Mouse (Mus musculus) macrophage (primary cell): ENCODE data around the gene Apaf1. TPM values are rescaled to one million over a fixed set of nuclear protein-coding genes. Genes with fewer than 3 reads are reported as not detected.
A peak's percentile ranks its signal among the peaks of the same experiment; 100 is the strongest.

Experiments used
- H3K27ac ChIP-seq: fragments of 350-480 bp; formaldehyde crosslinking; 2 replicates; pipeline ENCODE4 v1.9.0; 2021
- H3K36me3 ChIP-seq: fragments of 350-480 bp; formaldehyde crosslinking; 2 replicates; pipeline ENCODE4 v1.9.0; 2021; ENCODE audit errors: inconsistent target
- H3K4me3 ChIP-seq: fragments of 350-480 bp; formaldehyde crosslinking; 2 replicates; pipeline ENCODE4 v1.9.0; 2021; ENCODE audit errors: inconsistent target
- H3K79me2 ChIP-seq: fragments of 350-480 bp; formaldehyde crosslinking; 2 replicates; pipeline ENCODE4 v1.9.0; 2021; ENCODE audit errors: inconsistent target
- WGBS: methylation state at CpG from one replicate; pipeline ENCODE4 v1.1.7; 2026; ENCODE audit warnings: inconsistent platforms; ENCODE audit not compliant: missing documents; 5-methylcytosine and 5-hydroxymethylcytosine counted together
- polyA plus RNA-seq: library from polyadenylated mRNA; stranded (reverse); fragments of 250-400 nt; gene quantifications from 3 replicates; pipeline ENCODE4 v1.2.4, GENCODE M21; 2018; ENCODE audit warnings: inconsistent platforms

Gene Apaf1
- polyA plus RNA-seq, 1 experiment from 2014 or later, result 13.1 TPM

- Histone ChIP-seq H3K27ac (no peak overlapping the region), H3K36me3 (no peaks in the 10 kb centered on the region), H3K4me3 (no peak overlapping the region), H3K79me2 (no peaks in the 10 kb centered on the region)
- 90% methylated on average over 14 of the region's 14 CpGs for WGBS
These were observed 20.4 kb upstream of the Apaf1 start for GRCm38 (mm10) chr10:91102799-91103590.

- Histone ChIP-seq H3K79me2 (no peaks in the 10 kb centered on the region), H3K27ac (no peak overlapping the region), H3K4me3 (no peak overlapping the region), H3K36me3 (no peaks in the 10 kb centered on the region)
- 96% methylated on average over 23 of the region's 25 CpGs for WGBS
These were observed 19.4 kb upstream of the Apaf1 start for GRCm38 (mm10) chr10:91101936-91102335.

DNA sequence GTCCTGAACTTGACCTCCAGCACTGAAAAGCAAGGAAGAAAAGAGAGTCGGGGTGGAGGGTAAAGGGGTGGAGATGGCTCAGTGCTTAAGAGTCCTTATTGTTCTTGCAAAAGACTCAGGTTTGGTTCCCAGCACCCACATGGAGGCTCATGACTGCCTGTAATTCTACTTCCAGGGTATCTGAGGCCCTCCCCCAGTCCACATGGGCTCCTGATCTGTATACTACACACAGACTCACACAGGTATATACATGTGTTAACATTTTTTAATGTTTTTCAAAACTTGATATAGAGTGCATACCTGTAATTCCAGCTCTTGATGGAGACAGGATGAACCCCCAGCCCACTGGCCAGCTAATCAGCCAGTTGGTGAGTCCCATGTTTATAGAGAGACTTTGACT is 17.5 kb upstream of the Apaf1 start:
- H3K4me3 ChIP-seq, result no peak overlapping the region
- H3K36me3 ChIP-seq, result no peaks in the 10 kb centered on the region
- WGBS, result 75% methylated on average over 1 of the region's 1 CpGs
- no peaks in the 10 kb centered on the region for H3K79me2 ChIP-seq
- no peak overlapping the region for H3K27ac ChIP-seq

DNA sequence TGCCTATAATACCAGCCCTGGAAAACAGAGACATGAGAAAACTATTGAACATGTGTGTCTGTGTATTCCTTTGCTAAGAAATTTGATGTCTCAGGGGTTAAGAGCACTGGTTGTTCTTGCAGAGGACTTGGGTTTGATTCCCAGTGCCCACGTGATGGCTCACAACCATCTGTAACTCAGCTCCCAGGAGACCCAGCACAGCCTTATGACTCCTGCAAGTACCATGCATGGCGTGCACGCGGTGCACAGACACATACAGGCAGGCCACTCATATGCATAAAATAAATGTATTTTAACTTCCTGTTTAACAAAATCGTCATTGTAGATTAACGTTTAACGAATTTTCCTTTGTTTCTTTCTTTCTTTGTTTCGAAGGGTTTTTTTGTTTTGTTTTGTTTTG is 15.5 kb upstream of the Apaf1 start:
- no peak overlapping the region for H3K27ac ChIP-seq
- no peaks in the 10 kb centered on the region for H3K36me3 ChIP-seq
- no peaks in the 10 kb centered on the region for H3K79me2 ChIP-seq
- 92% methylated on average over 8 of the region's 8 CpGs for WGBS
- no peak overlapping the region for H3K4me3 ChIP-seq

DNA sequence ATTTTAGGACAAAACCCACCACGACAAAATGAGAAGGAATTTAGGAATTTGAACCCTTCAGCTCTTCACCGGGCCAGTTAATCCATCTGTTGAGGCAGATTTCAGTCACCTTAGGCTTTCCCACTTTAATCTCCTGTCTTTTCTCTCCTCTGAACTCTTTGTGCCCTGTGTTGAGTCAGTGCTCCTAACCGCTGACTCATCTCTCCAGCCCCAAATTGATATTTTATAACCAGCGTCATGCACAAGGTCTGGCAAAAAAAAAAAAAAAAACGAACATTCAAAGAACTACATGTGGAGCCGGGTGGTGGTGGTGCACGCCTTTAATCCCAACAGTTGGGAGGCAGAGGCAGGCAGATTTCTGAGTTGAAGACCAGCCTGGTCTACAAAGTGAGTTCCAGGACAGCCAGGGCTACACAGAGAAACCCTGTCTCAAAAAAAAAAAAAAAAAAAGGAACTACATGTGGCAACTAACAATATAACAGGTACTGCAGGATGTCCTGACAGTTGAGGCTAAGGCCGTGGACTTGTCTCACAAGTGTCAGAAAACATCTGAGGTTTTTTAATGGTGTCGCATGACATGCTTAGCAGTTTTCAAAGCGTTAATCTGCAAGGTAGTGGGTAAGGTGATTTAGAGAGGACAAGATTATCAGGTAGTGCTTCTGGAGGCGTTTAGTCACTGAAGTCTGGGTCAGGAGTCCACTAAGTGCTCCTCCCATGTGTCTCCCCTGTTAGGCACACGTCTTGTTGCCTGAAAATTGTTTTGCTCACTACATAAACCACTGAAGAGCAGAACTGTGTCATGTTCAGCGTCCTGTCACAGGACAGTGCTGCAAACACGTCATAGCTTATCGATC is 11.9 kb upstream of the Apaf1 start:
- WGBS, result 68% methylated on average over 15 of the region's 15 CpGs
- no peaks in the 10 kb centered on the region for H3K36me3 ChIP-seq
- no peaks in the 10 kb centered on the region for H3K79me2 ChIP-seq
- no peak overlapping the region for H3K27ac ChIP-seq
- no peak overlapping the region for H3K4me3 ChIP-seq

- Histone ChIP-seq H3K79me2 (no peaks in the 10 kb centered on the region), H3K27ac (no peak overlapping the region), H3K36me3 (no peaks in the 10 kb centered on the region), H3K4me3 (no peak overlapping the region)
- WGBS, result 100% methylated on average over 4 of the region's 4 CpGs
These were observed 10.2 kb upstream of the Apaf1 start for GRCm38 (mm10) chr10:91092812-91093211.

GRCm38 (mm10) chr10:91083393-91083927 is 890 bp upstream of the Apaf1 start:
- peaks cover 10% of the 10 kb centered on the region; the same call in 1 of the 2 replicates for H3K36me3 ChIP-seq
- WGBS, result 30% methylated on average over 12 of the region's 12 CpGs
- H3K27ac ChIP-seq, result no peak overlapping the region
- peaks cover 37% of the 10 kb centered on the region for H3K79me2 ChIP-seq
- H3K4me3 ChIP-seq, result peak overlapping the region; percentile 35

DNA sequence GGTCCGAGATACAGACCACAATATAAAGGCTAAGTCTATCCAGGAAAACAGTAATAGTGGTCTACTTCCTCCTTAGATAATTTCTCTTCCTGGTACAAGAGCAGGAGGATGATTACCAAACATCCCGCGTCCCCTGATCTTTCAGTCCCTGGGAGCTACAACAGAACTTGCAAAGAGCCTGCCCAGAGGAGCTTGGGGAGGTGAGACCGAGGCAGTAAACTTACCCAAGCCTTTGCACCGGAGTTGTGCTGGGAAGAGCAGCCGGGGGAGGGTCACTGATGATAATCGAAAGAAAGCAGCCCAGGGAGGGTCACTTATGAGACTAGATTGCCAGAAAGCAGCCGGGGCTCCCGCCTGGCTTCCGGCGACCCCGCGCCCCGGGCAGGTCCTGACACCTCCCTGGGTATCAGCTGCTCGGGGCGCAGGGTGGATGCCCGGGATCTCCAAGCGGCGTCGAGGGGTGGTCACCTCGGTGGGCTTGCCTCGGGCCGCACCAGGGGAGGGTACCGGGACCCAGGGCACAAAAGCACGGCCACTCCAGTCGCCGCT is 537 bp downstream of the Apaf1 start:
- Histone ChIP-seq H3K79me2 (peaks cover 51% of the 10 kb centered on the region), H3K36me3 (peaks cover 21% of the 10 kb centered on the region), H3K4me3 (peak overlapping the region; percentile 80), H3K27ac (peak overlapping the region; percentile 76)
- under 1% methylated on average over 27 of the region's 27 CpGs for WGBS

GRCm38 (mm10) chr10:91080540-91080939 is 2.0 kb downstream of the Apaf1 start:
- Histone ChIP-seq H3K27ac (peak overlapping the region; percentile 15), H3K36me3 (peaks cover 36% of the 10 kb centered on the region), H3K79me2 (peaks cover 66% of the 10 kb centered on the region), H3K4me3 (peak overlapping the region; percentile 80; the same call in 1 of the 2 replicates)
- 21% methylated on average over 5 of the region's 5 CpGs for WGBS

- Histone ChIP-seq H3K36me3 (peaks cover 60% of the 10 kb centered on the region), H3K79me2 (peaks cover 98% of the 10 kb centered on the region), H3K27ac (no peak overlapping the region), H3K4me3 (no peak overlapping the region)
- 61% methylated on average over 2 of the region's 2 CpGs for WGBS
These were observed 5.9 kb downstream of the Apaf1 start for GRCm38 (mm10) chr10:91076667-91077066.

- Histone ChIP-seq H3K36me3 (peaks cover 74% of the 10 kb centered on the region), H3K79me2 (peaks cover 94% of the 10 kb centered on the region), H3K4me3 (no peak overlapping the region), H3K27ac (no peak overlapping the region)
- 94% methylated on average over 3 of the region's 3 CpGs for WGBS
These were observed 9.2 kb downstream of the Apaf1 start for GRCm38 (mm10) chr10:91073345-91073744.

GRCm38 (mm10) chr10:91071768-91072167 is 10.8 kb downstream of the Apaf1 start:
- Histone ChIP-seq H3K4me3 (no peak overlapping the region), H3K27ac (no peak overlapping the region), H3K79me2 (peaks cover 82% of the 10 kb centered on the region), H3K36me3 (peaks cover 72% of the 10 kb centered on the region)
- whole genome bisulfite sequencing, result no CpG with 5 or more reads among the region's 1 CpGs

DNA sequence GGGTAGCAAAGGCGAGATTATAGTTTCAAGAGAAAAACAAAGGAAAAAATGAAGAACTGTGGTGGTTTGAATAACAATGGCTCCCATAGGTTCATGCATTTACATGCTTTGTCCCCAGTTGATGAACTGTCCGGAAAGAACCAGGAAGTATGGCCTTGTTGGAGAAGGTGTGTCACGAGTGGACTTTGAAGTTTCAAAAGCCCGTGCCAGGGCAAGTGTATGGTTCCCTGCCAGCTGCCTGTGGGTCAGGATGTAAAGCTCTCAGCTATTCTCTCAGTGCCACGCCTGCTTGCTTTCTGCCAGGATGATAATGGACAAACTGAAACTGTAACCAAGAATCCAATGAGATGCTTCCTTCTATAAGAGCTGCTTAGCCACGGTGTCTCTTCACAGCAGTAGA is 20.2 kb downstream of the Apaf1 start:
- no peak overlapping the region for H3K4me3 ChIP-seq
- peaks cover 88% of the 10 kb centered on the region for H3K36me3 ChIP-seq
- no peaks in the 10 kb centered on the region for H3K79me2 ChIP-seq
- WGBS, result 89% methylated on average over 6 of the region's 6 CpGs
- no peak overlapping the region for H3K27ac ChIP-seq

DNA sequence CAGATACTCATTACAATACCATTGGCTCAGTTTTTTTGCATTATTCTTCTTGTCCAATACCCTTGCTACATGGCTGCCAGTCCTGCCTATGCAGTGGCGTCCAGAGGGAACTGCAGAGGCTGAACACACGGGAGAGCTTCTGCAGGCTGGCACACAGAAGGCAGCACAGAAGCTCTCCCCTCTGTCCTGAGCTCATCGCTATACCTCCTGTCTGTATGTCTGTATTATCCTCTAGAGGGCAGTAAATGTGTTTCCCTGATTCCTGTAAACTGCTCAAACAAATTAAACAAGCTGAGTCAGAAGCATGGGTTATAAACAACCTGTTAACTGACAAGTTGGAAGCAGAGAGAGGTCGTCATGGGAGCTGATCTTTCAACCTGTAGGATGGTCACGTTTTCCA is 21.8 kb downstream of the Apaf1 start:
- Histone ChIP-seq H3K4me3 (no peak overlapping the region), H3K79me2 (no peaks in the 10 kb centered on the region), H3K27ac (no peak overlapping the region), H3K36me3 (peaks cover 82% of the 10 kb centered on the region)
- 45% methylated on average over 5 of the region's 5 CpGs for WGBS
